Mouse (Mus musculus): ENCODE data around the gene Ypel5.

GRCm38 (mm10) chr17:72895506-72895905 lies 59.3 kb downstream of the Ypel5 start:
- TF ChIP-seq CTCF (IDR thresholded peaks at IDR 0.05; ENCODE audit: borderline replicate concordance, control insufficient read depth, extremely low read depth, insufficient read depth, low read length, poor library complexity): no peak
- no peak for TF ChIP-seq POLR2A (IDR thresholded peaks at IDR 0.05; ENCODE audit: control insufficient read depth, extremely low read depth, insufficient read depth, low read length, poor library complexity)
